In genomic region chr13:9636505-9636904, GRCm38 (mm10) we compare ENCODE assay signal across 8 mouse cellular contexts.
DNase-seq lines count a peak whose midpoint lies in the region; ATAC-seq and TF ChIP-seq lines count a peak whose summit lies in the region.

No protein-coding gene starts in this region.

- in situ Hi-C loops in Patski (cut with MboI; ENCODE audit: low pct_unique_long_range_greater_than_20kb) = loop anchor here (10.0 kb wide), 1 partner anchor 452 kb away; no protein-coding TSS in a partner anchor

- DNase-seq in limb, embryonic 11.5 days (ENCODE audit: low spot score) = peak; percentile 31
- DNase-seq in limb, embryonic 10.5 days (ENCODE audit: low spot score) = no peak
- DNase-seq in Patski (ENCODE audit: low read depth, low spot score) = no peak
- peak; percentile 57 to 63 for DNase-seq in cerebellum, postnatal 10 days
- peak; percentile 33 for DNase-seq in hindbrain, embryonic 11.5 days (ENCODE audit: low spot score)
- peak; percentile 7 for DNase-seq in yolk sac, embryonic 10.5 days (ENCODE audit: low spot score)
- no peak for DNase-seq in adrenal gland, postnatal 4 days (ENCODE audit: low spot score in 2 of 2)

- H3K4me2 ChIP-seq in limb, embryonic 11.5 days (ENCODE audit: low read depth, severe bottlenecking) = no peak overlapping the region
- H3K4me2 ChIP-seq in hindbrain, embryonic 11.5 days (replicated peaks; ENCODE audit: low read depth, low read length) = no peak overlapping the region

- no peak for ATAC-seq in limb, embryonic 11.5 days (ENCODE audit: insufficient number of reproducible peaks, low FRiP score, low TSS enrichment, low read depth)
- ATAC-seq in Patski = no peak
- no peak for ATAC-seq in hindbrain, embryonic 11.5 days (ENCODE audit: low FRiP score)
- ATAC-seq in megakaryocyte, adult 5-6 weeks (ENCODE audit: poor library complexity, severe bottlenecking) = peak; percentile 64

- POLR2A ChIA-PET in Patski (lab: Charles Lee) = no interaction called here

- H3K4me1 ChIP-seq in limb, embryonic 11.5 days (ENCODE audit: control insufficient read depth, insufficient read depth, low read length) = no peaks in the 10 kb centered on the region
- no peaks in the 10 kb centered on the region for H3K4me1 ChIP-seq in limb, embryonic 10.5 days
- H3K4me1 ChIP-seq in hindbrain, embryonic 11.5 days (replicated peaks; ENCODE audit: control insufficient read depth, insufficient read depth, low read length) = no peaks in the 10 kb centered on the region

- no peaks in the 10 kb centered on the region for H3K27me3 ChIP-seq in limb, embryonic 11.5 days (ENCODE audit: control insufficient read depth, insufficient read depth, low read length)
- no peaks in the 10 kb centered on the region for H3K27me3 ChIP-seq in limb, embryonic 10.5 days (ENCODE audit: low read depth, poor library complexity, severe bottlenecking)
- no peaks in the 10 kb centered on the region for H3K27me3 ChIP-seq in Patski
- H3K27me3 ChIP-seq in hindbrain, embryonic 11.5 days (ENCODE audit: control insufficient read depth, insufficient read depth, low read length) = no peaks in the 10 kb centered on the region

- H3K4me3 ChIP-seq in limb, embryonic 11.5 days (ENCODE audit: low read depth, low read length) = no peak overlapping the region
- no peak overlapping the region for H3K4me3 ChIP-seq in limb, embryonic 10.5 days
- no peak overlapping the region for H3K4me3 ChIP-seq in hindbrain, embryonic 11.5 days (ENCODE audit: low read depth, low read length)

- CTCF ChIA-PET in Patski (lab: Charles Lee) = interaction anchor here (1.1 kb wide), 1 partner anchor 48 kb away, joined by 3 read pairs; no protein-coding TSS in a partner anchor

- H3K9me3 ChIP-seq in limb, embryonic 11.5 days (ENCODE audit: control insufficient read depth, low read length) = no peaks in the 10 kb centered on the region
- no peaks in the 10 kb centered on the region for H3K9me3 ChIP-seq in limb, embryonic 10.5 days (replicated peaks)
- H3K9me3 ChIP-seq in hindbrain, embryonic 11.5 days (ENCODE audit: control insufficient read depth, low read length) = no peaks in the 10 kb centered on the region

- no peak overlapping the region for H3K9ac ChIP-seq in limb, embryonic 11.5 days (ENCODE audit: low read length)
- H3K9ac ChIP-seq in hindbrain, embryonic 11.5 days (ENCODE audit: low read depth, low read length) = no peak overlapping the region

- TF ChIP-seq CTCF in Patski (IDR thresholded peaks at IDR 0.05) = peak; percentile 68

- WGBS in limb, embryonic 11.5 days = 60% methylated on average over 4 of the region's 4 CpGs
- 64% methylated on average over 4 of the region's 4 CpGs for WGBS in limb, embryonic 10.5 days
- 63% methylated on average over 4 of the region's 4 CpGs for WGBS in hindbrain, embryonic 11.5 days

- H3K36me3 ChIP-seq in limb, embryonic 11.5 days (ENCODE audit: control insufficient read depth, insufficient read depth, low read length) = no peaks in the 10 kb centered on the region
- no peaks in the 10 kb centered on the region for H3K36me3 ChIP-seq in limb, embryonic 10.5 days
- no peaks in the 10 kb centered on the region for H3K36me3 ChIP-seq in hindbrain, embryonic 11.5 days (ENCODE audit: control insufficient read depth, insufficient read depth, low read length)

- H3K27ac ChIP-seq in limb, embryonic 11.5 days (replicated peaks; ENCODE audit: low read depth, low read length) = no peak overlapping the region
- H3K27ac ChIP-seq in limb, embryonic 10.5 days = no peak overlapping the region
- no peak overlapping the region for H3K27ac ChIP-seq in hindbrain, embryonic 11.5 days (ENCODE audit: low read depth, low read length)

Comparison
In these comparisons a context has a peak if more than half of its experiments do, and no peak if none do; other contexts are left out.
1. DNase-seq: peak in limb, embryonic 11.5 days (single experiment), cerebellum, postnatal 10 days (2 of 2), hindbrain, embryonic 11.5 days (single experiment) and yolk sac, embryonic 10.5 days (single experiment); none in limb, embryonic 10.5 days (single experiment), Patski (single experiment) and adrenal gland, postnatal 4 days (0 of 2).